Comparison of ENCODE assay signal across 15 mouse cellular contexts in genomic region chr8:94377031-94377430, GRCm38 (mm10). TPM values are rescaled to one million over a fixed set of nuclear protein-coding genes. Genes with fewer than 3 reads are reported as not detected.
A peak's percentile ranks its signal among the peaks of the same experiment; 100 is the strongest.
DNase-seq lines count a peak whose midpoint lies in the region; ATAC-seq and TF ChIP-seq lines count a peak whose summit lies in the region.
"Had no signal": no experiment of that assay in that cellular context is flagged by ENCODE, and none has a peak within 500 bp of the region (broad histone marks: within the 10 kb centered on the region; RNA-seq: fewer than 3 reads in every experiment).

No protein-coding gene starts in this region.

- H3K36me3 ChIP-seq in lung, embryonic 15.5 days = no peaks in the 10 kb centered on the region
- H3K36me3 ChIP-seq in liver, embryonic 12.5 days = no peaks in the 10 kb centered on the region
- no peaks in the 10 kb centered on the region for H3K36me3 ChIP-seq in small intestine, adult 2 months (ENCODE audit: control insufficient read depth, insufficient read depth, low read length)

- no peaks in the 10 kb centered on the region for H3K9me3 ChIP-seq in lung, embryonic 15.5 days
- no peaks in the 10 kb centered on the region for H3K9me3 ChIP-seq in liver, embryonic 12.5 days (replicated peaks)

- H3K27ac ChIP-seq in gastrocnemius, adult 2 months = peak overlapping the region; percentile 86
- H3K27ac ChIP-seq in lung, embryonic 15.5 days = peak overlapping the region; percentile 84
- H3K27ac ChIP-seq in liver, embryonic 12.5 days = peak overlapping the region; percentile 72
- peak overlapping the region; percentile 90 for H3K27ac ChIP-seq in small intestine, adult 2 months (ENCODE audit: insufficient read depth, low read depth, low read length)
- H3K27ac ChIP-seq: macrophage had no signal

- H3K4me2 ChIP-seq in lung, embryonic 15.5 days = no peak overlapping the region
- no peak overlapping the region for H3K4me2 ChIP-seq in liver, embryonic 12.5 days

- no peak for ATAC-seq in lung, embryonic 15.5 days (ENCODE audit: borderline replicate concordance, extremely low read depth, low FRiP score, low TSS enrichment)
- no peak for ATAC-seq in liver, embryonic 12.5 days
- ATAC-seq: inflammation-experienced regulatory T-cells, adult 6 months had no signal

- intact Hi-C loops in gastrocnemius, adult 2 months (cut with DNase I) = no loop called here

- no peak for TF ChIP-seq CTCF in gastrocnemius, adult 2 months (IDR thresholded peaks at IDR 0.05)
- TF ChIP-seq CTCF in small intestine, adult 2 months (IDR thresholded peaks at IDR 0.05; ENCODE audit: extremely low read depth, insufficient read length, insufficient replicate concordance, low read depth, low read length) = no peak

- H3K4me3 ChIP-seq in gastrocnemius, adult 2 months = no peak overlapping the region
- no peak overlapping the region for H3K4me3 ChIP-seq in lung, embryonic 15.5 days
- H3K4me3 ChIP-seq in liver, embryonic 12.5 days = no peak overlapping the region
- H3K4me3 ChIP-seq in small intestine, adult 2 months (ENCODE audit: low read depth, low read length) = no peak overlapping the region
- H3K4me3 ChIP-seq: myocyte had no signal

- peaks cover 21% of the 10 kb centered on the region for H3K4me1 ChIP-seq in lung, embryonic 15.5 days
- peaks cover 41% of the 10 kb centered on the region for H3K4me1 ChIP-seq in liver, embryonic 12.5 days
- peaks cover 33% of the 10 kb centered on the region for H3K4me1 ChIP-seq in small intestine, adult 2 months (ENCODE audit: control insufficient read depth, insufficient read depth, insufficient read length, low read length)

- TF ChIP-seq POLR2A in small intestine, adult 2 months (IDR thresholded peaks at IDR 0.05; ENCODE audit: low read depth, low read length) = no peak

- whole genome bisulfite sequencing in lung, embryonic 15.5 days = 86% methylated on average over 4 of the region's 4 CpGs
- 66% methylated on average over 4 of the region's 4 CpGs for WGBS in liver, embryonic 12.5 days (ENCODE audit: insufficient replicate concordance)
- WGBS in small intestine, adult 2 months = 73% methylated on average over 4 of the region's 4 CpGs

- no peaks in the 10 kb centered on the region; the same call in 1 of the 2 replicates for H3K27me3 ChIP-seq in lung, embryonic 15.5 days
- H3K27me3 ChIP-seq in liver, embryonic 12.5 days (replicated peaks) = peaks cover 3% of the 10 kb centered on the region; the same call in 1 of the 2 replicates
- H3K27me3 ChIP-seq in small intestine, adult 2 months (ENCODE audit: control insufficient read depth, insufficient read depth, low read length) = no peaks in the 10 kb centered on the region

- DNase-seq in gastrocnemius, adult 2 months = no peak
- no peak for DNase-seq in gastrocnemius, postnatal 10 days
- no peak for DNase-seq in lung, postnatal 10 days
- no peak for DNase-seq in right cerebral cortex, postnatal 14 days
- no peak for DNase-seq in urinary bladder, adult 18-20 months (ENCODE audit: low spot score in 2 of 2)
- DNase-seq: cerebellum, adult 18-20 months; left cerebral cortex, postnatal 4 days; thymus, adult 2 months had no signal

- H3K9ac ChIP-seq in lung, embryonic 15.5 days = no peak overlapping the region
- H3K9ac ChIP-seq in liver, embryonic 12.5 days = no peak overlapping the region

RNA-seq across cellular contexts. Expression of gene Herpud1, which starts 9.2 kb away (rescaled TPM):
- 100 to 1,000 TPM; 111 to 117 TPM for total RNA-seq in gastrocnemius, adult 2 months (2021)
- total RNA-seq in gastrocnemius, postnatal 10 days (2021) = 10 to 100 TPM; 51.7 to 56.6 TPM
- polyA plus RNA-seq in lung, embryonic 15.5 days (2015; fragmentation: Nextera tagmentation; extraction: Ambion mirVana) = 107 and 116 TPM in 2 replicates
- 76.5 and 84.4 TPM in 2 replicates for polyA plus RNA-seq in liver, embryonic 12.5 days (2016; fragmentation: Nextera tagmentation; extraction: Ambion mirVana)
- polyA plus RNA-seq in small intestine, adult 2 months (2012; rRNA removed) = 302 and 331 TPM in 2 replicates

RNA-seq across cellular contexts. Expression of gene Slc12a3, which starts 48.0 kb away (rescaled TPM):
- not detected for total RNA-seq in gastrocnemius, adult 2 months (2021)
- total RNA-seq in gastrocnemius, postnatal 10 days (2021) = not detected
- polyA plus RNA-seq in lung, embryonic 15.5 days (2015; fragmentation: Nextera tagmentation; extraction: Ambion mirVana) = 0.14 TPM in 1 of 2 replicates, not detected in the other
- polyA plus RNA-seq in liver, embryonic 12.5 days (2016; fragmentation: Nextera tagmentation; extraction: Ambion mirVana) = not detected in 2 replicates
- polyA plus RNA-seq in small intestine, adult 2 months (2012; rRNA removed) = 0.06 and 0.22 TPM in 2 replicates
- total RNA-seq: adrenal gland, postnatal 36 days had no signal
- polyA plus RNA-seq: macrophage had no signal

RNA-seq across cellular contexts. Expression of gene Nlrc5, which starts 57.1 kb away (rescaled TPM):
- 1 to 10 TPM in 1 of 2 experiments, under 1 TPM in 1; 0.43 to 1.1 TPM for total RNA-seq in gastrocnemius, adult 2 months (2021)
- under 1 TPM; 0.42 to 0.88 TPM for total RNA-seq in gastrocnemius, postnatal 10 days (2021)
- polyA plus RNA-seq in lung, embryonic 15.5 days (2015; fragmentation: Nextera tagmentation; extraction: Ambion mirVana) = 0.10 and 0.43 TPM in 2 replicates
- 0.08 and 0.12 TPM in 2 replicates for polyA plus RNA-seq in liver, embryonic 12.5 days (2016; fragmentation: Nextera tagmentation; extraction: Ambion mirVana)
- polyA plus RNA-seq in small intestine, adult 2 months (2012; rRNA removed) = 3.4 and 7.4 TPM in 2 replicates
